Mouse (Mus musculus) heart, postnatal 4 days (tissue): Measurements from ENCODE around the gene 3830417A13Rik. TPM values are rescaled to one million over a fixed set of nuclear protein-coding genes. Genes with fewer than 3 reads are reported as not detected.
A peak's percentile ranks its signal among the peaks of the same experiment; 100 is the strongest.

Source experiments
- DNase-seq: peaks from one replicate; pipeline ENCODE4 v3.0.0; 2021
- total RNA-seq, 2 experiments: library from RNA; stranded (reverse); gene quantifications; 2 replicates each; pipeline ENCODE4 v1.2.3; 2021

The 3830417A13Rik gene
- not detected for total RNA-seq

- no peak for DNase-seq
These were observed at the start of gene 3830417A13Rik for GRCm38 (mm10) chrX:64173248-64173647. TSS of gene 3830417A13Rik (plus strand) at chrX:64173548.

- DNase-seq: no peak
These were observed 21.2 kb upstream of the 3830417A13Rik start, which contains the start of gene Gm6760 for GRCm38 (mm10) chrX:64152098-64152497. TSS of gene Gm6760 (minus strand) at chrX:64152198.

- peak; percentile 9 for DNase-seq
These were observed 7.9 kb downstream of the 3830417A13Rik start for GRCm38 (mm10) chrX:64181246-64181645.

Other genes with a start within 250 kb of the 3830417A13Rik start
- gene Gm6760, start 21.4 kb upstream of the 3830417A13Rik start, total RNA-seq: not detected
- 1 to 10 TPM; 6.2 to 9.2 TPM for gene Slitrk4, start 103.4 kb downstream of the 3830417A13Rik start, total RNA-seq